Mouse (Mus musculus) stomach, postnatal 0 days (tissue): ENCODE data around the gene Vps29. TPM values are rescaled to one million over a fixed set of nuclear protein-coding genes. Genes with fewer than 3 reads are reported as not detected.
A peak's percentile ranks its signal among the peaks of the same experiment; 100 is the strongest.

Experiments used
- ATAC-seq: fragments of 200-750 bp; cut with Nextera tagmentation; 2 replicates; pipeline ENCODE4 v1.8.0; 2017; ENCODE audit not compliant: low FRiP score, low TSS enrichment
- DNase-seq: peaks from one replicate; pipeline ENCODE4 v3.0.0-alpha.2; 2016; ENCODE audit warnings: low spot score
- H3K27ac ChIP-seq: fragments of 300-500 bp; sonication (generic); replicated peaks from 2 replicates; pipeline ENCODE4 v1.5.1; 2014; ENCODE audit warnings: mild to moderate bottlenecking, control low read depth
- H3K27me3 ChIP-seq: fragments of 300-500 bp; sonication (generic); 2 replicates; pipeline ENCODE4 v1.6.1; 2014; ENCODE audit warnings: low read length; ENCODE audit not compliant: control insufficient read depth, insufficient read depth
- H3K36me3 ChIP-seq: fragments of 300-500 bp; sonication (generic); 2 replicates; pipeline ENCODE4 v1.6.1; 2014; ENCODE audit warnings: low read length, mixed read lengths; ENCODE audit not compliant: control insufficient read depth, insufficient read depth
- H3K4me1 ChIP-seq: fragments of 300-500 bp; sonication (generic); replicated peaks from 2 replicates; pipeline ENCODE4 v1.6.1; 2014; ENCODE audit warnings: antibody characterized with exemption; ENCODE audit not compliant: control insufficient read depth, insufficient read depth
- H3K4me2 ChIP-seq: fragments of 300-500 bp; sonication (generic); replicated peaks from 2 replicates; pipeline ENCODE4 v1.6.1; 2014; ENCODE audit warnings: low read depth, mild to moderate bottlenecking, control low read depth, moderate library complexity
- H3K4me3 ChIP-seq: fragments of 300-500 bp; sonication (generic); 2 replicates; pipeline ENCODE4 v1.5.1; 2014; ENCODE audit warnings: low read depth, low read length, control low read depth
- H3K9ac ChIP-seq: fragments of 300-500 bp; sonication (generic); 2 replicates; pipeline ENCODE4 v1.6.1; 2014; ENCODE audit warnings: mild to moderate bottlenecking, low read length, control low read depth, mixed read lengths
- H3K9me3 ChIP-seq: fragments of 300-500 bp; sonication (generic); 2 replicates; pipeline ENCODE4 v1.6.1; 2016; ENCODE audit warnings: low read length; ENCODE audit not compliant: control insufficient read depth
- CTCF ChIP-seq: IDR thresholded peaks from 2 replicates; pipeline ENCODE4 v1.5.1; 2016; ENCODE audit warnings: antibody characterized with exemption, low read depth, mild to moderate bottlenecking, moderate library complexity
- EP300 ChIP-seq: optimal IDR thresholded peaks from 2 replicates; pipeline ENCODE3; 2016; ENCODE audit warnings: antibody characterized with exemption
- WGBS: fragments of 180-500 bp; shearing (Covaris S2); extraction: QIAGEN DNeasy Blood & Tissue Kit; methylation state at CpG from one replicate; pipeline ENCODE4 v1.1.7; 2014; 5-methylcytosine and 5-hydroxymethylcytosine counted together
- polyA plus RNA-seq: library from polyadenylated mRNA; unstranded; fragments of >200 nt; fragmentation: Nextera tagmentation; extraction: Ambion mirVana; gene quantifications from 2 replicates; pipeline ENCODE4 v1.2.1, GENCODE M21; 2015

The Vps29 gene
- polyA plus RNA-seq, 1 experiment from 2014 or later = 191 TPM

GRCm38 (mm10) chr5:122403362-122403761 is 49.2 kb downstream of the Vps29 start:
- DNase-seq (no peak), ATAC-seq (no peak)
- H3K4me1 ChIP-seq = no peaks in the 10 kb centered on the region
- TF ChIP-seq EP300 (no peak), CTCF (no peak)
- H3K36me3 ChIP-seq = peaks cover 31% of the 10 kb centered on the region
- 86% methylated on average over 12 of the region's 12 CpGs for whole genome bisulfite sequencing
- no peak overlapping the region for H3K9ac ChIP-seq
- H3K27ac ChIP-seq = no peak overlapping the region
- H3K9me3 ChIP-seq = no peaks in the 10 kb centered on the region
- no peak overlapping the region for H3K4me3 ChIP-seq
- no peak overlapping the region for H3K4me2 ChIP-seq
- H3K27me3 ChIP-seq = no peaks in the 10 kb centered on the region

- Histone ChIP-seq H3K4me3 (no peak overlapping the region), H3K9ac (no peak overlapping the region), H3K9me3 (no peaks in the 10 kb centered on the region), H3K27ac (no peak overlapping the region), H3K36me3 (peaks cover 30% of the 10 kb centered on the region), H3K27me3 (no peaks in the 10 kb centered on the region), H3K4me1 (no peaks in the 10 kb centered on the region), H3K4me2 (no peak overlapping the region)
- no peak for DNase-seq
- no peak for ATAC-seq
- no peak for TF ChIP-seq EP300
- no peak for TF ChIP-seq CTCF
- 85% methylated on average over 10 of the region's 10 CpGs for WGBS
Measured at GRCm38 (mm10) chr5:122405537-122405936, 51.4 kb downstream of the Vps29 start.

GRCm38 (mm10) chr5:122409692-122410645 is 55.8 kb downstream of the Vps29 start:
- no peak overlapping the region for H3K4me3 ChIP-seq
- WGBS = 87% methylated on average over 19 of the region's 19 CpGs
- H3K9ac ChIP-seq = no peak overlapping the region
- ATAC-seq = no peak
- DNase-seq = no peak
- no peaks in the 10 kb centered on the region for H3K27me3 ChIP-seq
- H3K4me1 ChIP-seq = no peaks in the 10 kb centered on the region
- TF ChIP-seq EP300 (no peak), CTCF (peak; percentile 49)
- peaks cover 7% of the 10 kb centered on the region; the same call in 1 of the 2 replicates for H3K36me3 ChIP-seq
- no peak overlapping the region for H3K4me2 ChIP-seq
- H3K27ac ChIP-seq = no peak overlapping the region
- H3K9me3 ChIP-seq = no peaks in the 10 kb centered on the region

GRCm38 (mm10) chr5:122411892-122412291 is 57.7 kb downstream of the Vps29 start:
- 56% methylated on average over 5 of the region's 5 CpGs for WGBS
- no peaks in the 10 kb centered on the region for H3K9me3 ChIP-seq

GRCm38 (mm10) chr5:122412826-122413225 is 58.7 kb downstream of the Vps29 start:
- H3K9ac ChIP-seq = no peak overlapping the region

More at GRCm38 (mm10) chr5:122411892-122412291, 57.7 kb downstream of the Vps29 start:
- no peak overlapping the region for H3K4me3 ChIP-seq
- ATAC-seq = no peak
- no peak overlapping the region for H3K4me2 ChIP-seq
- no peaks in the 10 kb centered on the region for H3K36me3 ChIP-seq
- no peak overlapping the region for H3K27ac ChIP-seq
- TF ChIP-seq CTCF (no peak), EP300 (no peak)
- no peaks in the 10 kb centered on the region for H3K27me3 ChIP-seq
- DNase-seq = no peak
- no peak overlapping the region for H3K9ac ChIP-seq
- H3K4me1 ChIP-seq = no peaks in the 10 kb centered on the region

GRCm38 (mm10) chr5:122414351-122414750 is 60.2 kb downstream of the Vps29 start:
- Histone ChIP-seq H3K9me3 (no peaks in the 10 kb centered on the region), H3K36me3 (no peaks in the 10 kb centered on the region), H3K4me3 (no peak overlapping the region), H3K27me3 (no peaks in the 10 kb centered on the region), H3K9ac (no peak overlapping the region), H3K4me2 (no peak overlapping the region), H3K4me1 (no peaks in the 10 kb centered on the region), H3K27ac (no peak overlapping the region)
- TF ChIP-seq EP300 = no peak
- TF ChIP-seq CTCF = no peak
- no peak for DNase-seq
- no peak for ATAC-seq
- WGBS = 84% methylated on average over 5 of the region's 5 CpGs

More at GRCm38 (mm10) chr5:122412826-122413225, 58.7 kb downstream of the Vps29 start:
- no peaks in the 10 kb centered on the region for H3K4me1 ChIP-seq
- no peak overlapping the region for H3K4me2 ChIP-seq
- 40% methylated on average over 6 of the region's 6 CpGs for WGBS
- ATAC-seq (peak; percentile 43; the same call in 1 of the 2 replicates), DNase-seq (no peak)
- 0 out of 2 replicates have a peak overlapping the region, but pooled peaks have one; percentile 18 for H3K27ac ChIP-seq
- no peaks in the 10 kb centered on the region for H3K27me3 ChIP-seq
- no peaks in the 10 kb centered on the region for H3K9me3 ChIP-seq
- H3K36me3 ChIP-seq = no peaks in the 10 kb centered on the region
- no peak overlapping the region for H3K4me3 ChIP-seq
- TF ChIP-seq CTCF (no peak), EP300 (no peak)

Other genes starting within 250 kb of the Vps29 start
- 0.07 TPM in 2 replicates for gene Ccdc63, start 213.5 kb upstream of the Vps29 start, polyA plus RNA-seq
- gene Ppp1cc, start 196.1 kb upstream of the Vps29 start, polyA plus RNA-seq = 104 and 112 TPM in 2 replicates
- gene Hvcn1, start 147.6 kb upstream of the Vps29 start, polyA plus RNA-seq = 2.8 and 3.1 TPM in 2 replicates
- 2.3 TPM in 2 replicates for gene Tctn1, start 89.9 kb upstream of the Vps29 start, polyA plus RNA-seq
- gene Pptc7, start 70.0 kb upstream of the Vps29 start, polyA plus RNA-seq = 7.8 and 8.2 TPM in 2 replicates
- gene Rad9b, start 136 bp upstream of the Vps29 start, polyA plus RNA-seq = 5.2 and 5.3 TPM in 2 replicates
- 40.5 and 41.5 TPM in 2 replicates for gene Gpn3, start 17.5 kb downstream of the Vps29 start, polyA plus RNA-seq
- 23.8 and 26.0 TPM in 2 replicates for gene Fam216a, start 18.0 kb downstream of the Vps29 start, polyA plus RNA-seq
- gene Arpc3, start 37.5 kb downstream of the Vps29 start, polyA plus RNA-seq = 147 TPM in 2 replicates
- 20.7 and 21.7 TPM in 2 replicates for gene Anapc7, start 67.3 kb downstream of the Vps29 start, polyA plus RNA-seq
- 24.0 and 27.0 TPM in 2 replicates for gene Atp2a2, start 147.9 kb downstream of the Vps29 start, polyA plus RNA-seq